Mouse (Mus musculus) intestine, embryonic 14.5 days (tissue): Measurements from ENCODE around the gene Sun1. TPM values are rescaled to one million over a fixed set of nuclear protein-coding genes. Genes with fewer than 3 reads are reported as not detected.

Source experiments
- ATAC-seq: fragments of 200-750 bp; cut with Nextera tagmentation; replicated peaks from 2 replicates; pipeline ENCODE4 v1.8.0; 2017; ENCODE audit warnings: low read depth, moderate number of reproducible peaks, moderate TSS enrichment, moderate library complexity; ENCODE audit not compliant: low FRiP score, low TSS enrichment
- DNase-seq: peaks from one replicate; pipeline ENCODE4 v3.0.0-alpha.2; 2018; ENCODE audit warnings: low spot score
- H3K27ac ChIP-seq: fragments of 300-500 bp; sonication (generic); 2 replicates; pipeline ENCODE4 v1.5.1; 2014; ENCODE audit warnings: low read depth, mild to moderate bottlenecking, control low read depth
- H3K27me3 ChIP-seq: fragments of 300-500 bp; sonication (generic); replicated peaks from 2 replicates; pipeline ENCODE4 v1.6.1; 2014; ENCODE audit warnings: low read length, control low read depth; ENCODE audit not compliant: control insufficient read depth, insufficient read depth
- H3K36me3 ChIP-seq: fragments of 300-500 bp; sonication (generic); 2 replicates; pipeline ENCODE4 v1.6.1; 2014; ENCODE audit warnings: low read length, control low read depth; ENCODE audit not compliant: control insufficient read depth, insufficient read depth
- H3K4me1 ChIP-seq: fragments of 300-500 bp; sonication (generic); replicated peaks from 2 replicates; pipeline ENCODE4 v1.6.1; 2014; ENCODE audit warnings: low read length, control low read depth, mixed read lengths; ENCODE audit not compliant: control insufficient read depth, insufficient read depth
- H3K4me2 ChIP-seq: fragments of 300-500 bp; sonication (generic); 2 replicates; pipeline ENCODE4 v1.6.1; 2014; ENCODE audit warnings: low read length
- H3K4me3 ChIP-seq: fragments of 300-500 bp; sonication (generic); 2 replicates; pipeline ENCODE4 v1.5.1; 2014; ENCODE audit warnings: low read depth, low read length, control low read depth, mixed read lengths
- H3K9ac ChIP-seq: fragments of 300-500 bp; sonication (generic); 2 replicates; pipeline ENCODE4 v1.6.1; 2014; ENCODE audit warnings: mild to moderate bottlenecking, low read length
- H3K9me3 ChIP-seq: fragments of 300-500 bp; sonication (generic); 2 replicates; pipeline ENCODE4 v1.6.1; 2016; ENCODE audit warnings: low read length, control low read depth; ENCODE audit not compliant: control insufficient read depth
- WGBS: fragments of 180-500 bp; shearing (Covaris S2); extraction: QIAGEN DNeasy Blood & Tissue Kit; methylation state at CpG from one replicate; pipeline ENCODE4 v1.1.7; 2014; 5-methylcytosine and 5-hydroxymethylcytosine counted together
- polyA plus RNA-seq: library from polyadenylated mRNA; unstranded; fragments of >200 nt; fragmentation: Nextera tagmentation; extraction: Ambion mirVana; gene quantifications from 2 replicates; pipeline ENCODE4 v1.2.1, GENCODE M21; 2014

Sun1 gene
- polyA plus RNA-seq, 1 experiment from 2014 or later, result 54.7 TPM

DNA sequence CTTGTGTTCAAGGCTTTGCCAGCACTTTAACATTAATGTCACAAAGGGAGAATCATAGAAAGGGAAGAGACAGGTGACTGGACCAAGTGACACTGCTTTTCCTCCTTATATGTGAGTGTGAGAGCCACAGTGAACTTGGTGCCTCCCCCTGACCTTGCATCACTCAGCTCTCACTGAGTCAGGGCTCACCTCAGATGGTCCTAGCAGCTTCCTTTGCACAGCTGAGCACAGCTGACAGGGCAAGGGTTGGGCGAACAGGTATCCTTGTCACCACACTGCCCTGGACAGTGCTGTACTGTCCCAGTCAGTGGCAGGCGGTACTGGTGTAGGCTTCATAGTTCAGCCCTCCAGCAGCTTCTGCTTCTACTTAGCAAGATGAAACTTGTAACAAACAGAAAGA is 27.2 kb downstream of the Sun1 start:
- Histone ChIP-seq H3K27me3 (no peaks in the 10 kb centered on the region), H3K4me1 (no peaks in the 10 kb centered on the region), H3K9me3 (no peaks in the 10 kb centered on the region), H3K4me3 (no peak overlapping the region), H3K27ac (no peak overlapping the region), H3K4me2 (no peak overlapping the region), H3K36me3 (peaks cover 97% of the 10 kb centered on the region), H3K9ac (no peak overlapping the region)
- DNase-seq (no peak), ATAC-seq (no peak)
- WGBS, result 92% methylated on average over 2 of the region's 2 CpGs

- Histone ChIP-seq H3K27me3 (no peaks in the 10 kb centered on the region), H3K4me2 (no peak overlapping the region), H3K36me3 (peaks cover 97% of the 10 kb centered on the region), H3K9ac (no peak overlapping the region), H3K4me1 (no peaks in the 10 kb centered on the region), H3K9me3 (no peaks in the 10 kb centered on the region), H3K4me3 (no peak overlapping the region), H3K27ac (no peak overlapping the region)
- no peak for ATAC-seq
- 88% methylated on average over 3 of the region's 3 CpGs for WGBS
- DNase-seq, result no peak
These were observed 27.9 kb downstream of the Sun1 start for GRCm38 (mm10) chr5:139228318-139228717.

DNA sequence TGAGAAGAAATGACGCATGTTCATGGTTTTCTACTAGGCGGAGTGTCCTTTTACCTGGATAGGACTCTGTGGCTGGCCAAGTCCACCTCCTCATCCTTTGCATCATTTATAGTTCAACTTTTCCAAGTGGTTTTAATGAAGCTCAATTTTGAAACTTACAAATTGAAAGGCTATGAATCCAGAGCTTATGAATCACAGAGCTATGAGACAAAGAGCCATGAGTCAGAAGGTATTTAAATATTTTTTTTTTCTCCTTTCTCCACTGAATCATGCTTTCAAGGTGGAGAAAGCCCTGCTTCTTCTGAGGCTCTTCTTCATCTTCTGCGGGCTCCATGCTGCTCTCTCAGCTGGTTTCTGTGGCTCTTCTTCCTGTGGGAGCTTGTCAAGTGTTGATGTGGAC is 29.3 kb downstream of the Sun1 start:
- Histone ChIP-seq H3K36me3 (peaks cover 97% of the 10 kb centered on the region), H3K27ac (no peak overlapping the region), H3K4me2 (no peak overlapping the region), H3K9me3 (no peaks in the 10 kb centered on the region), H3K4me1 (no peaks in the 10 kb centered on the region), H3K4me3 (no peak overlapping the region), H3K27me3 (no peaks in the 10 kb centered on the region), H3K9ac (no peak overlapping the region)
- no peak for DNase-seq
- 92% methylated on average over 3 of the region's 3 CpGs for WGBS
- no peak for ATAC-seq

- Histone ChIP-seq H3K27ac (no peak overlapping the region), H3K4me3 (no peak overlapping the region), H3K9me3 (no peaks in the 10 kb centered on the region), H3K4me2 (no peak overlapping the region), H3K9ac (no peak overlapping the region), H3K36me3 (peaks cover 95% of the 10 kb centered on the region), H3K4me1 (no peaks in the 10 kb centered on the region), H3K27me3 (no peaks in the 10 kb centered on the region)
- ATAC-seq (no peak), DNase-seq (no peak)
- WGBS, result 89% methylated on average over 3 of the region's 3 CpGs
These were observed 31.6 kb downstream of the Sun1 start for GRCm38 (mm10) chr5:139232083-139232482.

- Histone ChIP-seq H3K9me3 (no peaks in the 10 kb centered on the region), H3K4me2 (no peak overlapping the region), H3K27me3 (no peaks in the 10 kb centered on the region), H3K27ac (no peak overlapping the region), H3K9ac (no peak overlapping the region), H3K4me3 (no peak overlapping the region), H3K36me3 (peaks cover 97% of the 10 kb centered on the region), H3K4me1 (no peaks in the 10 kb centered on the region)
- no peak for DNase-seq
- 88% methylated on average over 4 of the region's 4 CpGs for WGBS
- ATAC-seq, result no peak
These were observed 34.0 kb downstream of the Sun1 start for GRCm38 (mm10) chr5:139234423-139234822.

DNA sequence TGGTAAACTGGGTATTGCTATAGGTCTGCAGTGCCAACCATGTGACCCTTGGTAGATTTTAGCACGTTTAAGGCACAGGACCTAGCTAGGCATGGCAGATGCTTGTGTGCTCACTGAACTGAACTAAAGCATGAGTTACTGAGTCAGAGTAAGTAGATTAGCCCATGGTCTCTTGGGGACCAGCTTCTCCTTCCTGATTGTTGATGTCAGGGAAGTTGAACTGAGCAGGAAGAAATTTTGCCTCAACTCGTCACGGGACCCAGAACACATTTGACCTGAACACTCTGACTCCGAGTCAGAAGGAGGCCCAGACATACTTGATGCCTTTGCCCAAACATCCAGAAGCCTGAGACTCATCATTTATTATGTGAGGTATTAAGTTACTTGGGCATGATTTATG is 37.0 kb downstream of the Sun1 start:
- ATAC-seq, result no peak
- H3K36me3 ChIP-seq, result peaks cover 96% of the 10 kb centered on the region
- WGBS, result 65% methylated on average over 4 of the region's 4 CpGs
- H3K4me1 ChIP-seq, result no peaks in the 10 kb centered on the region
- H3K9me3 ChIP-seq, result no peaks in the 10 kb centered on the region
- H3K9ac ChIP-seq, result no peak overlapping the region
- H3K27me3 ChIP-seq, result no peaks in the 10 kb centered on the region
- H3K4me2 ChIP-seq, result no peak overlapping the region
- H3K27ac ChIP-seq, result no peak overlapping the region
- no peak overlapping the region for H3K4me3 ChIP-seq
- no peak for DNase-seq

GRCm38 (mm10) chr5:139241022-139241761 is 40.8 kb downstream of the Sun1 start:
- ATAC-seq (no peak), DNase-seq (no peak)
- WGBS, result 88% methylated on average over 15 of the region's 15 CpGs
- no peaks in the 10 kb centered on the region for H3K9me3 ChIP-seq
- H3K27ac ChIP-seq, result no peak overlapping the region
- H3K4me1 ChIP-seq, result no peaks in the 10 kb centered on the region
- no peaks in the 10 kb centered on the region for H3K27me3 ChIP-seq
- no peak overlapping the region for H3K9ac ChIP-seq
- no peak overlapping the region for H3K4me3 ChIP-seq
- H3K36me3 ChIP-seq, result peaks cover 97% of the 10 kb centered on the region
- no peak overlapping the region for H3K4me2 ChIP-seq

DNA sequence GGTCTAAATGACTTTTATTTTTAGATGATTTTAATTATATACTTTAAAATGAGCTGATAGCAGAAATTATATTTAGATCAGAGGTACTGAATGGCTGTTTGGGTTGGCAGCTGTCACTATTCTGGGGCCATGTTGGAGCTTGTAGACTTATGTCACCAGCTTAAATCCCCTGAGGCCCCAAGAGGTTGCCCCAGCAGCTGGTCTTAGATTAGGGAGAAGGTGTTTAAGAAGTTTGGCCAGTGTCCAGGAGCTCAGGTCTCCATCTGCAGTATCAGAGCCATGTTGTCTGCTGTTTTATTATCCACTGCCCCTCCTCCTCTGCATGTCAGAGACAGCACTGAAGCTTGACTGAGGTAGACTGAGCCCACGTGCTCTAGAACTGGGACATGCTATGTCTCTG is 42.9 kb downstream of the Sun1 start:
- WGBS, result 76% methylated on average over 1 of the region's 1 CpGs
- DNase-seq, result no peak

DNA sequence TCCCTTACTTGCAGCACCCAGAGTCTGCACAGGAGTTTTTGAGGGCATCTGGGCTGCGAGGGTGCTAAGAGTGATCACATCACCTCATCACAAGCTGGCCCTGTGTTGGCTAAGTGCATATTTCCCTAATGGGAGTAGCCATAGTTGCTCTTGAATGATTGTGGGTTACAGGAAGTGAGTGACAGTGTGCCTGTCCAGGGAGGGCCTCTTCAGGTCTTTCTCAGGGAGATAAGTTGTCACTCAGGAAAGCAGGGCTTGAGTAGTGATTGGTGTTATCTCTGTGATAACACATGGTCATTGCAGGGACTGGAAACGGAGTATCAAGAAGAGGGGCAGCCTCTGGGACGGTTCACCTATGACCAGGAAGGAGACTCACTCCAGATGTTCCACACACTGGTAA is 47.3 kb downstream of the Sun1 start:
- Histone ChIP-seq H3K36me3 (peaks cover 75% of the 10 kb centered on the region), H3K4me3 (no peak overlapping the region)
- DNase-seq, result no peak

More for the DNA sequence above, 42.9 kb downstream of the Sun1 start:
- ATAC-seq, result no peak
- no peak overlapping the region for H3K27ac ChIP-seq
- H3K9ac ChIP-seq, result no peak overlapping the region
- H3K9me3 ChIP-seq, result no peaks in the 10 kb centered on the region
- H3K4me2 ChIP-seq, result no peak overlapping the region
- no peaks in the 10 kb centered on the region for H3K27me3 ChIP-seq
- no peak overlapping the region for H3K4me3 ChIP-seq
- peaks cover 98% of the 10 kb centered on the region for H3K36me3 ChIP-seq
- H3K4me1 ChIP-seq, result no peaks in the 10 kb centered on the region

More for the DNA sequence above, 47.3 kb downstream of the Sun1 start:
- ATAC-seq, result no peak
- WGBS, result 86% methylated on average over 3 of the region's 3 CpGs
- H3K27me3 ChIP-seq, result no peaks in the 10 kb centered on the region
- H3K9me3 ChIP-seq, result no peaks in the 10 kb centered on the region
- H3K4me1 ChIP-seq, result 0 out of 2 replicates have a peak, but pooled peaks cover 3% of the 10 kb centered on the region
- H3K4me2 ChIP-seq, result no peak overlapping the region
- H3K9ac ChIP-seq, result no peak overlapping the region
- H3K27ac ChIP-seq, result no peak overlapping the region
